Mouse (Mus musculus) MEL (cell line): ENCODE measurements at regions not wholly inside any gene's neighbourhood (a gene's known extent, or its start where the extent isn't known, plus 50 kb on each side); places are given as distances from the start of the nearest gene placed in this dataset.

Source experiments
- DNase-seq: peaks from one replicate; pipeline ENCODE4 v3.0.0; 2011; ENCODE audit warnings: low read depth, low spot score
- H3K27ac ChIP-seq: 2 replicates; pipeline ENCODE4 v1.5.1; 2012; ENCODE audit warnings: low read depth, mild to moderate bottlenecking, control low read depth, low read length, moderate library complexity; ENCODE audit not compliant: control insufficient read depth
- H3K27me3 ChIP-seq, 2 experiments: fragments of 150-350 bp in 1 of 2; sonication (generic) in 1 of 2; 2 replicates each; pipeline ENCODE4 v1.6.1; 2012; ENCODE audit warnings: low read length in 2 of 2, mild to moderate bottlenecking in 2 of 2, improper control_type of control experiment in 1 of 2, moderate library complexity in 1 of 2; ENCODE audit not compliant: insufficient read depth in 2 of 2, control insufficient read depth in 1 of 2
- H3K36me3 ChIP-seq, 2 experiments: 2 replicates each; pipeline ENCODE4 v1.6.1; 2012 to 2014; ENCODE audit warnings: low read length in 2 of 2, improper control_type of control experiment in 1 of 2, inconsistent platforms in 1 of 2, mild to moderate bottlenecking in 1 of 2; ENCODE audit not compliant: insufficient read depth in 2 of 2, control insufficient read depth in 1 of 2
- H3K4me1 ChIP-seq, 2 experiments: fragments of 150-350 bp in 1 of 2; sonication (generic) in 1 of 2; 2 replicates each; pipeline ENCODE4 v1.6.1; 2012; ENCODE audit warnings: low read length in 2 of 2, improper control_type of control experiment in 1 of 2, mild to moderate bottlenecking in 1 of 2; ENCODE audit not compliant: insufficient read depth in 2 of 2, control insufficient read depth in 1 of 2
- H3K4me3 ChIP-seq, 2 experiments: fragments of 150-350 bp in 1 of 2; sonication (generic) in 1 of 2; 2 replicates each; pipeline ENCODE4 v1.5.1; 2012; ENCODE audit warnings: low read depth in 2 of 2, low read length in 2 of 2, mild to moderate bottlenecking in 2 of 2, moderate library complexity in 2 of 2, control low read depth in 1 of 2, improper control_type of control experiment in 1 of 2; ENCODE audit not compliant: control insufficient read depth in 1 of 2, insufficient read depth in 1 of 2
- H3K79me2 ChIP-seq: 2 replicates; pipeline ENCODE4 v1.6.1; 2012; ENCODE audit warnings: mild to moderate bottlenecking, low read length, moderate library complexity; ENCODE audit not compliant: control insufficient read depth, poor library complexity, insufficient read depth
- H3K9ac ChIP-seq: 2 replicates; pipeline ENCODE4 v1.6.1; 2012; ENCODE audit warnings: low read depth, mild to moderate bottlenecking, control low read depth, low read length, moderate library complexity; ENCODE audit not compliant: control insufficient read depth, poor library complexity, severe bottlenecking
- H3K9me3 ChIP-seq: fragments of 150-350 bp; sonication (generic); replicated peaks from 2 replicates; pipeline ENCODE4 v1.6.1; 2012; ENCODE audit warnings: mild to moderate bottlenecking, low read length, improper control_type of control experiment, moderate library complexity; ENCODE audit not compliant: insufficient read depth
- CHD1 ChIP-seq: IDR thresholded peaks from 2 replicates; pipeline ENCODE4 v1.6.1; 2012; ENCODE audit warnings: low read depth, mild to moderate bottlenecking, inconsistent platforms, low read length, improper control_type of control experiment
- E2F4 ChIP-seq: IDR thresholded peaks from 2 replicates; pipeline ENCODE4 v1.6.1; 2011; ENCODE audit warnings: low read depth, low read length, improper control_type of control experiment, borderline replicate concordance
- GATA1 ChIP-seq: IDR thresholded peaks from 2 replicates; pipeline ENCODE4 v1.6.1; 2011; ENCODE audit warnings: low read depth, low read length, improper control_type of control experiment
- HCFC1 ChIP-seq: IDR thresholded peaks from 2 replicates; pipeline ENCODE4 v1.6.1; 2012; ENCODE audit warnings: low read depth, mild to moderate bottlenecking, inconsistent platforms, low read length, improper control_type of control experiment, moderate library complexity
- MAFK ChIP-seq: IDR thresholded peaks from 2 replicates; pipeline ENCODE4 v1.6.1; 2011; ENCODE audit warnings: low read depth, mild to moderate bottlenecking, low read length, improper control_type of control experiment, borderline replicate concordance
- MEF2A ChIP-seq: IDR thresholded peaks from 2 replicates; pipeline ENCODE4 v1.6.1; 2014; ENCODE audit warnings: low read depth, mild to moderate bottlenecking, inconsistent platforms, low read length, improper control_type of control experiment; ENCODE audit not compliant: poor library complexity, insufficient replicate concordance, severe bottlenecking; ENCODE audit errors: extremely low read depth
- MYB ChIP-seq: IDR thresholded peaks from 2 replicates; pipeline ENCODE4 v1.6.1; 2011; ENCODE audit warnings: mild to moderate bottlenecking, low read depth, low read length, improper control_type of control experiment
- NELFE ChIP-seq: IDR thresholded peaks from 2 replicates; pipeline ENCODE4 v1.6.1; 2011; ENCODE audit warnings: low read depth, low read length, improper control_type of control experiment
- RCOR1 ChIP-seq: IDR thresholded peaks from 2 replicates; pipeline ENCODE4 v1.6.1; 2012; ENCODE audit warnings: low read depth, mild to moderate bottlenecking, inconsistent platforms, low read length, improper control_type of control experiment
- SIN3A ChIP-seq: IDR thresholded peaks from 2 replicates; pipeline ENCODE4 v1.6.1; 2012; ENCODE audit warnings: low read length, improper control_type of control experiment, inconsistent platforms
- TCF12 ChIP-seq: IDR thresholded peaks from 2 replicates; pipeline ENCODE4 v1.6.1; 2014; ENCODE audit warnings: low read depth, mild to moderate bottlenecking, inconsistent platforms, low read length, improper control_type of control experiment, moderate library complexity
- USF1 ChIP-seq: IDR thresholded peaks from 2 replicates; pipeline ENCODE4 v1.6.1; 2014; ENCODE audit warnings: low read depth, mild to moderate bottlenecking, inconsistent platforms, low read length, improper control_type of control experiment, moderate library complexity
- USF2 ChIP-seq, 2 experiments: IDR thresholded peaks; 2 replicates each; pipeline ENCODE4 v1.6.1; 2011 to 2012; ENCODE audit warnings: improper control_type of control experiment in 2 of 2, low read length in 2 of 2, borderline replicate concordance in 1 of 2, inconsistent platforms in 1 of 2, low read depth in 1 of 2, mild to moderate bottlenecking in 1 of 2; ENCODE audit not compliant: insufficient read depth in 1 of 2
- ZC3H11A ChIP-seq: IDR thresholded peaks from 2 replicates; pipeline ENCODE4 v1.6.1; 2012; ENCODE audit warnings: low read depth, mild to moderate bottlenecking, inconsistent platforms, low read length, improper control_type of control experiment
- ZMIZ1 ChIP-seq: IDR thresholded peaks from 2 replicates; pipeline ENCODE4 v1.6.1; 2012; ENCODE audit warnings: low read depth, mild to moderate bottlenecking, inconsistent platforms, low read length, improper control_type of control experiment, moderate library complexity

DNA sequence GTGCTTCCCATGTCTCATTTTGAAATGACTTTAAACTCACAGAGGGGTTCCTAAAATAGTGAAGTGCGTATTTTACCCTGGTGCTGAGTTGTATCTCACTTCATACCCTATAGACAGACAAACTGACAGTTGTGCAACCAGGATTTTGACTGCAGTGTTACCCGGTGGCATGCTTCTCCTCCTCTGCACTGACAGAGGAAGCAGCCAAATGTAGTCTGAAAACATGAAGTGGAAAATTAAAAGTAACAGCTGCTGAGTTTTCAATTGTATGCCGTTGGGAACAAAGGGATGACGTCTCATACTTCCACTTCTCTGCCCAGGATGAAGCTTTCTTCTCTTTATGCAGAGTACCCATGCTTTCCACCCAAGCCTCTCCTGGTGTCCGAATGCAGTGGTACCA, 155.0 kb downstream of the Wdr11 start:
- H3K9ac ChIP-seq = no peak overlapping the region
- H3K79me2 ChIP-seq = no peaks in the 10 kb centered on the region
- DNase-seq = no peak
- H3K36me3 ChIP-seq = no peaks in the 10 kb centered on the region
- no peaks in the 10 kb centered on the region for H3K9me3 ChIP-seq
- H3K27ac ChIP-seq = no peak overlapping the region
- no peak overlapping the region for H3K4me3 ChIP-seq
- TF ChIP-seq HCFC1 = no peak
- TF ChIP-seq TCF12 = no peak
- TF ChIP-seq USF1 = no peak
- no peak for TF ChIP-seq CHD1
- no peak for TF ChIP-seq GATA1
- TF ChIP-seq ZC3H11A = no peak
- no peak for TF ChIP-seq MEF2A
- no peak for TF ChIP-seq USF2 (IDR thresholded peaks at IDR 0.05; ENCODE audit: borderline replicate concordance in 1 of 2, insufficient read depth in 1 of 2, low read depth in 1 of 2, low read length in 2 of 2)
- H3K27me3 ChIP-seq = no peaks in the 10 kb centered on the region
- no peaks in the 10 kb centered on the region for H3K4me1 ChIP-seq

GRCm38 (mm10) chr7:129750936-129751335, 159.3 kb downstream of the Wdr11 start:
- H3K27ac ChIP-seq = no peak overlapping the region
- no peaks in the 10 kb centered on the region for H3K9me3 ChIP-seq
- TF ChIP-seq USF1 = no peak
- TF ChIP-seq E2F4 = no peak
- TF ChIP-seq ZMIZ1 = no peak
- TF ChIP-seq SIN3A = no peak
- no peak for TF ChIP-seq RCOR1
- TF ChIP-seq MEF2A = no peak
- no peaks in the 10 kb centered on the region for H3K79me2 ChIP-seq
- no peaks in the 10 kb centered on the region for H3K36me3 ChIP-seq
- no peaks in the 10 kb centered on the region for H3K4me1 ChIP-seq
- no peak for DNase-seq
- H3K4me3 ChIP-seq = no peak overlapping the region
- no peaks in the 10 kb centered on the region for H3K27me3 ChIP-seq
- no peak overlapping the region for H3K9ac ChIP-seq

- Histone ChIP-seq H3K79me2 (no peaks in the 10 kb centered on the region), H3K36me3 (no peaks in the 10 kb centered on the region), H3K9me3 (no peaks in the 10 kb centered on the region), H3K9ac (no peak overlapping the region), H3K27ac (no peak overlapping the region), H3K4me1 (no peaks in the 10 kb centered on the region), H3K4me3 (no peak overlapping the region), H3K27me3 (no peaks in the 10 kb centered on the region)
- TF ChIP-seq MAFK (no peak), MYB (no peak), HCFC1 (no peak), NELFE (no peak)
- no peak for DNase-seq
Observed at GRCm38 (mm10) chr7:129754737-129755136, 163.1 kb downstream of the Wdr11 start.
